Mouse (Mus musculus): ENCODE results near the gene Actl6a. TPM values are rescaled to one million over a fixed set of nuclear protein-coding genes. Genes with fewer than 3 reads are reported as not detected.
"Not testable (repeated sequence)": the region's sequence is repeated elsewhere in the genome, so short reads cannot be mapped to it uniquely, and the experiment has no call there.

The Actl6a gene
- 121 and 128 TPM in 2 replicates for polyA plus RNA-seq (2015; fragmentation: Nextera tagmentation; extraction: Ambion mirVana)

- WGBS = 80% methylated on average over 9 of the region's 9 CpGs
- H3K4me3 ChIP-seq (replicated peaks); H3K27me3 ChIP-seq; H3K9ac ChIP-seq; H3K4me2 ChIP-seq (replicated peaks); ATAC-seq (ENCODE audit: insufficient number of reproducible peaks, low FRiP score, low TSS enrichment, low read depth); H3K27ac ChIP-seq (replicated peaks); H3K9me3 ChIP-seq (replicated peaks); H3K36me3 ChIP-seq: not testable (repeated sequence)
- peaks cover 10% of the 10 kb centered on the region for H3K4me1 ChIP-seq
Observed at GRCm38 (mm10) chr3:32705647-32706348, at the start of gene Actl6a. TSS of gene Actl6a (plus strand) at chr3:32706298.

- WGBS = 80% methylated on average over 10 of the region's 10 CpGs
Observed at GRCm38 (mm10) chr3:32656398-32656994, 49.6 kb upstream of the Actl6a start.

DNA sequence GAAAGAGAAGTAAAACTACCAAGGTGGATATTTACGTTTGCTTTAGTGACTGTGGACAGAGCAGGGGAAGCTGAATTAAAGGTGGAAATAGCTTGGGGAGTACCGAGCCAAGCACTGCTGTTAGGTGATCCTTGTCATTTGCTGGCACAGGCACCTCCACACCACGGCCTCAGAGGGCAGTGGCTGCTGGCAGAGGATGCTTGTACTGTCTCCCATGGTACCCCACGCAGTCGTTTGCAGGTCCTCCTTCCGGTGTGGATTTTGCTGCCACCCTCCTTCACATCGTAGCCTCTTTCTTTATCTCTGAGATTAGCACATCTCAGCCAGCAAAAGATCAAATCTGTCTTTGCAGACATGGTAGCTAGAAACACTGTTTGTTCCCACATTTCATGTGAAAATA, 47.7 kb upstream of the Actl6a start:
- H3K4me3 ChIP-seq (replicated peaks) = no peak overlapping the region
- H3K9ac ChIP-seq = no peak overlapping the region
- H3K9me3 ChIP-seq (replicated peaks) = no peaks in the 10 kb centered on the region
- no peaks in the 10 kb centered on the region for H3K27me3 ChIP-seq
- no peak overlapping the region for H3K4me2 ChIP-seq (replicated peaks)
- no peak for ATAC-seq (ENCODE audit: insufficient number of reproducible peaks, low FRiP score, low TSS enrichment, low read depth)
- H3K36me3 ChIP-seq = no peaks in the 10 kb centered on the region
- H3K4me1 ChIP-seq = no peaks in the 10 kb centered on the region
- H3K27ac ChIP-seq (replicated peaks) = no peak overlapping the region
- WGBS = 76% methylated on average over 7 of the region's 7 CpGs

More at GRCm38 (mm10) chr3:32656398-32656994, 49.6 kb upstream of the Actl6a start:
- ATAC-seq (ENCODE audit: insufficient number of reproducible peaks, low FRiP score, low TSS enrichment, low read depth) = no peak
- Histone ChIP-seq H3K9ac (no peak overlapping the region), H3K27ac (replicated peaks) (no peak overlapping the region), H3K36me3 (no peaks in the 10 kb centered on the region), H3K4me3 (replicated peaks) (no peak overlapping the region), H3K27me3 (no peaks in the 10 kb centered on the region), H3K4me2 (replicated peaks) (no peak overlapping the region), H3K9me3 (replicated peaks) (no peaks in the 10 kb centered on the region), H3K4me1 (no peaks in the 10 kb centered on the region)

DNA sequence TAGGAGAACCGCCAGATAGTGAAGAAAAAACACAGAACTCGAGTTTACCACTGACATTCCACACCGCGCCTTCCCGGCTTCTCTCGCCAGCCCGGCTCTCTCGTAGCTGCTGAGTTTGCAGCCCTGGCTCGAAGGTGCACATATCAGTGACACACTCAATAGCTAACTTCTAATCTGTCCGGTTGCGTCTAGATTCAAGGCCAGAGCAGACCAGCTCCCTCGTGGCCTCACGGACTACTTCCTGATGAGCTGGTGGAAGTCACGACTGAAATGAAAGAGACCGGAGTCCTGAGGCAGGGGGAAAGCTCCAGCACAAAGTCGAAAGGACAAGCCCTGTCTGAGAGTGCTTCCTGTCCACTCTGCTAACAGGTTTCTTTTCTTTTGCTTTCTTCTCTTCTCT, 47.3 kb upstream of the Actl6a start:
- WGBS = 69% methylated on average over 16 of the region's 16 CpGs

DNA sequence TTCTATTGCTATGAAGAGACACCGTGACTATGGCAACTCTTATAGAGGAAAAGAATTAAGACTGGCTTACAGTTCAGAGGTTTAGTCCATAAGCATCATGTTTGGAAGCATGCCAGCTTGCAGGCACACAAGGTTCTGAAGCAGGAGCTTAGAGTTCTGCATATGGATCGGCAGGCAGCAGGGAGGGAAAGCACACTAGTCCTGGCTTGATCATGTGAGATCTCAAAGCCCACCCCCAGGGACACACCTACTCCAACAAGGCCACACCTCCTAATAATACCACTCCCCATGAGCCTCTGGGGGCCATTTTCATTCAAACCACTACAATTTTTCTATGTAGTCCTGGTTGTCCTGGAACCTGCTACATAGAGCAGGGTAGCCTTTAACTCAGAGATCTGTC, 46.6 kb upstream of the Actl6a start:
- Histone ChIP-seq H3K4me1 (no peaks in the 10 kb centered on the region), H3K9ac (no peak overlapping the region), H3K27ac (replicated peaks) (no peak overlapping the region)

More for the DNA sequence above, 47.3 kb upstream of the Actl6a start:
- Histone ChIP-seq H3K9me3 (replicated peaks) (no peaks in the 10 kb centered on the region), H3K27ac (replicated peaks) (no peak overlapping the region), H3K4me2 (replicated peaks) (no peak overlapping the region), H3K36me3 (no peaks in the 10 kb centered on the region), H3K27me3 (no peaks in the 10 kb centered on the region), H3K4me1 (no peaks in the 10 kb centered on the region), H3K9ac (no peak overlapping the region), H3K4me3 (replicated peaks) (no peak overlapping the region)
- no peak for ATAC-seq (ENCODE audit: insufficient number of reproducible peaks, low FRiP score, low TSS enrichment, low read depth)

DNA sequence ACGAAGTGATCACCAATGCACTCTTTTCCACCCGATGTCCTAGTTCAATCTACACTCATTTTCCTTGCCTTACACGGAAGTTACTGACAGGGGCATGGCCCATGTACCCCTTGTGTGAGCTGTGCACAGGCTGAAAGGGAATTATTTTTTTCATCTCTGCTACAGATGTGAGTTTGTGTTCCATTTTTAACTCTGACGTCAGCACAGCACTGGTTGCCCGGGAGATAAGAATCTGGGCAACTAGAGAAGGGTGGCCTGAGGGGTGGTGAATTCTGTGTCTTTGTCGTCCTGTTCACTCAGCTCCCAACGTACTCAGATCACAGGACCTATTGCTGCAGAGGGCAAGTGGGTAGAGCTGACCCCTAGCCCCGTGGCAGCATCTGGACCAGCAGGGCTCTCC, 45.8 kb upstream of the Actl6a start:
- 42% methylated on average over 8 of the region's 8 CpGs for WGBS
- no peak overlapping the region for H3K27ac ChIP-seq (replicated peaks)
- ATAC-seq (ENCODE audit: insufficient number of reproducible peaks, low FRiP score, low TSS enrichment, low read depth) = no peak; the same call in 1 of the 2 replicates

More for the DNA sequence above, 46.6 kb upstream of the Actl6a start:
- Histone ChIP-seq H3K27me3 (no peaks in the 10 kb centered on the region), H3K36me3 (no peaks in the 10 kb centered on the region), H3K4me3 (replicated peaks) (no peak overlapping the region), H3K4me2 (replicated peaks) (no peak overlapping the region), H3K9me3 (replicated peaks) (no peaks in the 10 kb centered on the region)
- WGBS = 90% methylated on average over 2 of the region's 2 CpGs
- ATAC-seq (ENCODE audit: insufficient number of reproducible peaks, low FRiP score, low TSS enrichment, low read depth) = no peak

GRCm38 (mm10) chr3:32660831-32661555, 45.1 kb upstream of the Actl6a start:
- H3K4me3 ChIP-seq (replicated peaks) = no peak overlapping the region
- no peak overlapping the region for H3K4me2 ChIP-seq (replicated peaks)
- no peaks in the 10 kb centered on the region for H3K4me1 ChIP-seq
- H3K9ac ChIP-seq = no peak overlapping the region
- no peaks in the 10 kb centered on the region for H3K36me3 ChIP-seq
- no peak overlapping the region for H3K27ac ChIP-seq (replicated peaks)
- H3K27me3 ChIP-seq = no peaks in the 10 kb centered on the region
- WGBS = 59% methylated on average over 8 of the region's 8 CpGs
- H3K9me3 ChIP-seq (replicated peaks) = no peaks in the 10 kb centered on the region
- no peak for ATAC-seq (ENCODE audit: insufficient number of reproducible peaks, low FRiP score, low TSS enrichment, low read depth)

More for the DNA sequence above, 45.8 kb upstream of the Actl6a start:
- Histone ChIP-seq H3K4me1 (no peaks in the 10 kb centered on the region), H3K4me3 (replicated peaks) (no peak overlapping the region), H3K4me2 (replicated peaks) (no peak overlapping the region), H3K9me3 (replicated peaks) (no peaks in the 10 kb centered on the region), H3K27me3 (no peaks in the 10 kb centered on the region), H3K9ac (no peak overlapping the region), H3K36me3 (no peaks in the 10 kb centered on the region)

DNA sequence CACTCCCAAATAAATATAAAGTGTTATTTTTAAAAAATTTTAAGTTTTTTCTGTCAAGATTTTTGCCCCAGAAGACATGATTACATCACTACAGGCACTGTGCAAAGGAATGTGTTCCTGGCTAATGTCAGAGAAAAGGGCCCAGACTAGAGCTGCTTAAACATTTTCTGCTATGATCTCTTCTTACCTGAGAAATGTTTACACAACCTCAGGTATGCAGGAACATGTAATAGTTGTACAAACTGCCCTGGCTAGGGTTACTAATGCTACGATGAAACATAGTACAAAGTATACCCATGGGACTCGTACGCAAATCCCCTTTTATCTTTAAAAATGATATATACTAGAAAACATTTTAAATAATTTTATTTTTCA, 44.6 kb upstream of the Actl6a start:
- H3K9ac ChIP-seq = no peak overlapping the region
- no peaks in the 10 kb centered on the region for H3K27me3 ChIP-seq
- no peak overlapping the region for H3K4me2 ChIP-seq (replicated peaks)
- H3K27ac ChIP-seq (replicated peaks) = no peak overlapping the region
- WGBS = 72% methylated on average over 3 of the region's 3 CpGs
- no peak for ATAC-seq (ENCODE audit: insufficient number of reproducible peaks, low FRiP score, low TSS enrichment, low read depth)
- H3K9me3 ChIP-seq (replicated peaks) = no peaks in the 10 kb centered on the region
- no peak overlapping the region for H3K4me3 ChIP-seq (replicated peaks)
- no peaks in the 10 kb centered on the region for H3K4me1 ChIP-seq
- H3K36me3 ChIP-seq = no peaks in the 10 kb centered on the region

DNA sequence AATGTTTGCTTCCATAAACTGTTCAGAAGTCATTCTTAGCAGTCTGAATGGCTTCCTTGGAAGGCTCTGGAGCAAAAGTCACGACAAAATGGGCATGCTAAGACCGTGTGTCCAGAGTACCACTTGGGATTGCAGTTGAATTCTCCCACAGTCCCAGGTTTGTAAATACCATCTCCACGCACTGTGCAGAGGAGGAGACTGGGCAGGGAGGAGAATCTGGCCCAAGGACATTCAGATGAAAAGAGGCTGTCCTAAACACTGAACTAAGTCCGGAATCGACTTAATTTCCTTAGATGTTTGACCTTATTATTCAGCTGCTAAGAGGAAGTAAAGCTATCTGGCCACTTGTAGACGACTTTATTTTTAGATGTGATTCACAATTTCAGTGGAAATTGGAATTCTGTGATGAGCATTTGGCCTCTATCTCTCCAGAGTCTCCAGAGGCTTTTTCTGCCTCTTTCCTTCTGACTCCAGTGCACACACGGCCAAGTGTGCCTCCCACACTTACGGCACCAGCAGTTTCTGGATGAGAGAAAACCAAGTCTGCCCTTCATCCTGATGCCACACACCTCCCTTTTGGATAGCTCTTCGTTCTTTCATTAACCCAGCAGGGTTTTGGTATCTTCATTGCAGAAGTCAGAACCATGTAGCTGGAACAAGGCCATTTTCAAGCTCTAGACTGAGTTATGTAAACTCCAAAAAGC, 37.7 kb upstream of the Actl6a start:
- Histone ChIP-seq H3K4me1 (no peaks in the 10 kb centered on the region), H3K4me2 (replicated peaks) (no peak overlapping the region), H3K9me3 (replicated peaks) (no peaks in the 10 kb centered on the region), H3K4me3 (replicated peaks) (no peak overlapping the region), H3K27ac (replicated peaks) (peak overlapping the region; percentile 44), H3K9ac (no peak overlapping the region), H3K27me3 (no peaks in the 10 kb centered on the region), H3K36me3 (no peaks in the 10 kb centered on the region)
- 60% methylated on average over 9 of the region's 9 CpGs for WGBS
- ATAC-seq (ENCODE audit: insufficient number of reproducible peaks, low FRiP score, low TSS enrichment, low read depth) = no peak

DNA sequence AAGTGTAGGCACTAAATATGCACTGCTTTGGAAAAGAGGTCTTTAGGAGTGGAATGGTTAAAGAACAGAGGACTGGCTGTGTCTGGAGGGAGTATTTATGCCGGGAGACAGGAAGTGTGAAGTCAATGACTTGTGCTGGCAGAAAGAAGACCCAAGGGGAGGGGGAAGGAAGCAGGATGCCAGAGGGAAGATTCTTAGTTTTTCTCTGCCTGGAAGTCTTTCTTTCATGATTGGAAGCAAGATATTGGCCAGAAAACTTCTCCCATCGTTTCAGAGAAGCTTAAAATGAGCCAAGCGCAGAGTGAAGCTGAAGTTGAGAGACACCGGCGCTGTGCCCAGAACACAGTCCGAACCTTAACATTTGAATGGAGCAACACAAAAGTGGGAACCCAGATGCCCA, 36.9 kb upstream of the Actl6a start:
- 58% methylated on average over 6 of the region's 6 CpGs for WGBS
- ATAC-seq (ENCODE audit: insufficient number of reproducible peaks, low FRiP score, low TSS enrichment, low read depth) = no peak
- Histone ChIP-seq H3K27me3 (no peaks in the 10 kb centered on the region), H3K9ac (no peak overlapping the region), H3K27ac (replicated peaks) (peak overlapping the region; percentile 44), H3K4me3 (replicated peaks) (no peak overlapping the region), H3K4me1 (no peaks in the 10 kb centered on the region), H3K9me3 (replicated peaks) (no peaks in the 10 kb centered on the region), H3K4me2 (replicated peaks) (no peak overlapping the region), H3K36me3 (no peaks in the 10 kb centered on the region)

DNA sequence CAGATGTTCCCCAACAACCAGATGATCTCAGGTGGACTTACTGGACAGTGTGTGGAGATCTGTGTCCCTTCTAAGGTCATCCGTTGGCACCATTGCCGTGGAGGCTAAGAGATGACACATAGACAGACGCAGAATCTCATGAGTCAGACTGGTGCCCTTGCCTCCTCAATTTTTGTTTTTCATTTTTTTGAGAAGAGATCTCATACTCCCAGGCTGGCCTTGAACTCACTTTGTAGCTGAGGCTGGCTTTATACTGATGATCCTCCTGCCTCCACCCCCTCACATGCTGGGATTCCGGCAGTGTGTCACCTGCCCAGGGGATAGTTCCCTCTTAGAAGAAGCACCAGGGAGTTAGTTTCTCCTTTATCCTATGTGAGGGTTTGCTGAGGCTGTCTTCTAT, 35.9 kb upstream of the Actl6a start:
- Histone ChIP-seq H3K4me3 (replicated peaks) (no peak overlapping the region), H3K27ac (replicated peaks) (no peak overlapping the region), H3K4me1 (no peaks in the 10 kb centered on the region), H3K4me2 (replicated peaks) (no peak overlapping the region), H3K9me3 (replicated peaks) (no peaks in the 10 kb centered on the region), H3K27me3 (no peaks in the 10 kb centered on the region), H3K36me3 (no peaks in the 10 kb centered on the region), H3K9ac (no peak overlapping the region)
- 89% methylated on average over 4 of the region's 4 CpGs for WGBS
- no peak for ATAC-seq (ENCODE audit: insufficient number of reproducible peaks, low FRiP score, low TSS enrichment, low read depth)
